Mouse (Mus musculus) bone marrow, adult 2 months (tissue): ENCODE results near the gene Rnf5. TPM values are rescaled to one million over a fixed set of nuclear protein-coding genes. Genes with fewer than 3 reads are reported as not detected.
A peak's percentile ranks its signal among the peaks of the same experiment; 100 is the strongest.

Experiments used
- H3K27ac ChIP-seq: fragments of 200-500 bp; 2 replicates; pipeline ENCODE4 v1.5.1; 2012; ENCODE audit warnings: low read depth, mild to moderate bottlenecking, control low read depth, inconsistent platforms, low read length; ENCODE audit not compliant: control insufficient read depth, poor library complexity, insufficient read depth
- H3K4me1 ChIP-seq: fragments of 200-500 bp; 2 replicates; pipeline ENCODE4 v1.6.1; 2011; ENCODE audit warnings: low read length; ENCODE audit not compliant: control insufficient read depth, insufficient read depth
- H3K4me3 ChIP-seq: fragments of 200-500 bp; replicated peaks from 2 replicates; pipeline ENCODE3; 2011; ENCODE audit warnings: mild to moderate bottlenecking, low read depth, low read length, control low read depth; ENCODE audit not compliant: control insufficient read depth
- CTCF ChIP-seq: fragments of 200-500 bp; IDR thresholded peaks from 2 replicates; pipeline ENCODE4 v1.5.1; 2011; ENCODE audit warnings: low read length, control low read depth; ENCODE audit not compliant: control insufficient read depth, insufficient read depth
- POLR2A ChIP-seq: fragments of 200-500 bp; IDR thresholded peaks from 2 replicates; pipeline ENCODE4 v1.6.1; 2011; ENCODE audit warnings: low read depth, mild to moderate bottlenecking, control low read depth, low read length, borderline replicate concordance; ENCODE audit not compliant: control insufficient read depth
- WGBS: fragments of 180-500 bp; shearing (Covaris S2); methylation state at CpG from one replicate; pipeline ENCODE4 v1.1.7; 2018; 5-methylcytosine and 5-hydroxymethylcytosine counted together
- polyA plus RNA-seq: library from polyadenylated mRNA; stranded (reverse); fragments of >200 nt; gene quantifications from 2 replicates; pipeline ENCODE4 v1.2.4, GENCODE M21; 2011; ENCODE audit warnings: low replicate concordance; ENCODE audit not compliant: missing spikeins, insufficient read depth, insufficient read length

Gene Rnf5
- polyA plus RNA-seq, 1 experiment, result 42.3 TPM

DNA sequence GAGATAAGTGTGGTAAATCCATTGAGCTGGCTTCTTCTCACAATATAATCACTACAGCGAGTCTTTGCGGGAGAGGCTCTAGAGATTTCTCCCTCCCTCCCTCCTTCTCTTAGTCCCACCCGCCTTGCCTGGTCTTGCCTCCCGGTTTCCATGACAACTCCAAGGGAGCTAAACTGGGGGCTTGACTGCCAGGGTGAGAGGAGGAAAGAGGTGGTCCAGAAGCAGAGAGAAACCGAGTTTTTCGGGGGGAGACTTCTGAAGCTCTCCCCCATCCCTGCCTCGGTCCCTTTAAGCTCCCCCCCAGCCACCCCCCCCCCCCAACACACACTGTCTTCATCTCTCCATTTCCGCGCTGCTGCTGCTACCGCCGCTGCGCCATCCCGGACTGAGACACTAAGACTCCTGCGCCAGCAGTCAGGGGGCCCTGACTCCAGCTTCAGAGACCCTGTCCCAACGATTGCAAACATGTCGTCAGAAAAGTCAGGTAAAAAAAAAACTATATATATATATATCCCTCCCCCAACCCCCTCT is 25.8 kb upstream of the Rnf5 start, which contains the start of gene Prrt1:
Prrt1 (plus strand) TSS at position 313 of the 531 bp plus-strand sequence.
- WGBS, result 43% methylated on average over 16 of the region's 16 CpGs
- H3K4me1 ChIP-seq, result peaks cover 1% of the 10 kb centered on the region; the same call in 1 of the 2 replicates
- no peak within 1 kb of the TSS for H3K27ac ChIP-seq
- TF ChIP-seq POLR2A (no peak), CTCF (no peak)
- no peak within 1 kb of the TSS for H3K4me3 ChIP-seq

DNA sequence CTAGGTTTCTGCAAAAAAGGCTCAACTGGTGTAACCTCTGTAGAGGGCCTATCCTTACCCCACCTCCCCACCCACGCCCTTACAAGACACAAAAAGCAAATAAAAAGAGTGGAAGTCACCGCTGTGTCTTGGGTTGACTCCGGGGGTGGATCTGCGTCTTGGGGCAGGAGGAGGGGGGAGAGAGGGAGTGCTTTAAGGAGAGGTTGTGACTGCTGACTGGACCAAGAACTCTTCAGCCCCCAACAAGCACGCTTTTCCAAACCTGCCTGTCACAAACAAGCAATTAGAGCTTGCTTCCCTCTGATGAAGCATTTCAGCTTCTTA is 25.1 kb upstream of the Rnf5 start:
- no peak overlapping the region for H3K27ac ChIP-seq
- H3K4me1 ChIP-seq, result peaks cover 1% of the 10 kb centered on the region; the same call in 1 of the 2 replicates
- H3K4me3 ChIP-seq, result no peak overlapping the region
- TF ChIP-seq CTCF, result no peak
- TF ChIP-seq POLR2A, result no peak
- 67% methylated on average over 5 of the region's 5 CpGs for WGBS

DNA sequence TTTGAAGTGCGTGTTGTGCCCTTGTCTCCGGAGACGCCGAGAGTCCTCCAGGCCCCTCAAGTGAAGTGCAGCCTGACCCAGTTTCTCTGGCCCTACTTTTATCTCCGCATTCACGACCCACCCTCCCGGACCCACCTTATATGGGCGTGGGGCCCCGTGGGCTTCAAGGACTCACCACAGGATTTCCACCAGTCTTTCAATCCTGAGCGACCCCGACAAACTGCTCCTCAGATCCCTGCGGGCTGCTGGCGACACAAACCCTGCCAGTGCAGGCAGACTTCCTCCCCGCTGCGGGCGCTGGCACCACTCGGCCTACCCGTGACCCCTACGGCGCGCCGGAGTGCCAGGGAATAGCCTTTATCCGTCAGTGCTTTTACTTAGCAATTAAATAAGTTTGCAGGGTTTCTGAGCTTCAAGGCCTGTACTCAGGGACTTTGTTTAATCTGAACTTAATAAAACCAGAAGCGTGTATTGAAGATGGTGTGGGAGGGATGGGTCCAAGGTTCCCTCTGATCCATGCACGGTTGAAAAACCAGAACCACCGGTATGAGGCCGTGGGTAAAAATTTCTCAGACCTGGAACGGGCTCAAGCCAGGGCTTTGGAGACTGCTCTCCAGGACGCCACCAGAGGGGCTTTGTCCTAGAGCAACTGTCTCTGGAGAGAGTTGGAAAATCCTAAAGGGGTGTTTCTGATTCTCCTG is 24.6 kb upstream of the Rnf5 start, which contains the start of gene Ppt2:
Ppt2 (minus strand) TSS at position 568 of the 701 bp plus-strand sequence.
- TF ChIP-seq CTCF (no peak), POLR2A (no peak)
- 4% methylated on average over 29 of the region's 29 CpGs for WGBS
- no peaks in the 10 kb centered on the region; the same call in 1 of the 2 replicates for H3K4me1 ChIP-seq
- H3K4me3 ChIP-seq, result peak within 1 kb of the TSS; percentile 63
- peak within 1 kb of the TSS; percentile 66 for H3K27ac ChIP-seq

DNA sequence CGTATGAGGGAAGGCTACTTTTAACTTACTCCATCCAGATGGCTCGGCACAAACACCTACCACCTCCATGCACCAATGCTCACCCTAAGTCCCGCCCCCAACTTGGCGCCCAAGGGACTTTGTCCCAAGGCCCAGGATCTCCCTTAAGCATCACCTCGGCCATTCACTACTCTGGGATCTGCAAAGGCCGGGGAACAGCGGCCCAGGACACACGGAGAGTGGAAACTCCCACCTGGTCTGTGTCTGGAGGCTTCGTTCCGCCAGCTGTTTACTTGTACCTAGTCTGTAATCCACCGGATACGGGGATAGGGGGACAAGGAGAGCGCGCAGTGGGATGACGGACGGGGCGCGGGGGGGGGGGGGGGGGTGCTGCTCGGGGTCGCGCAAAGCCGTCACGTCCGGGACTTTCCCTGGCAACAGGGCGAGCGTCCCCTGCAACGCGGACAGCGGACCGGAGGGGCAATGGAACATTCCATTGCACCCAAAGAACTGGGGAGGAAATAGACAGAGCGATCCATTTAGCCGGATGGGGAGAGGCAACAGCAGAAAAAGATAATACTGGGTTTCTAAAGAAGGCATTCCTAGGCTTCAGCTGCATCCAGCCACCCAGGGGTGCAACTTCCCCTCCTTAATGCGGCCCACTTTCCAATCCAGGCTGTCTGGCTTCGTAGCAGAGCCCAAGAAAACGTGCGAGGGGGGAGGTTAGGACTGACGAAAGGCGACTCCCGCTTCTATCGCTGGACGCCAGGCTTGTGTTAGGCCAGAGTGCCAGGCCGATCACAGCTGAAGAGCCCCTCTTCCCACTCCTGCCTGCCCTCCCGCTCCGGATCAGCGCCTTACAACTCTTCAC is 23.8 kb upstream of the Rnf5 start:
- under 1% methylated on average over 45 of the region's 45 CpGs for WGBS
- Histone ChIP-seq H3K4me3 (peak overlapping the region; percentile 63), H3K4me1 (no peaks in the 10 kb centered on the region; the same call in 1 of the 2 replicates), H3K27ac (peak overlapping the region; percentile 66)
- TF ChIP-seq CTCF, result no peak
- peak; percentile 18; the same call in 1 of the 2 replicates for TF ChIP-seq POLR2A

DNA sequence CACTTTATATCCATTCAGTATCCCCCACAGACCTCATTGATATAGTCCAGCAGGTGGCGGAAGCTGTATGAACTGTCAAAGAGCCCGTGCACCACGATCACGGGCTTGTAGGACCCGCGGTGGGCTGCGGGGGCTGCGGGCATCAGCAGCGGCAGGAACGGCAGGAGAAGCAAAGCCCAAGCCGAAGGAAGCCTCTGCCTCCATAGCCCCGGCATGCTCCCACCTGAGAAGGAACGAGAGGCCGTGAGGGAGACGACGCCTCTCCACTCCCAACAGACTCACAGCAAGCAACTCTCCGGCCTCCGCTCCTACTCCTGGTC is 23.2 kb upstream of the Rnf5 start:
- under 1% methylated on average over 18 of the region's 18 CpGs for WGBS
- peak overlapping the region; percentile 55 for H3K27ac ChIP-seq
- peak overlapping the region; percentile 63 for H3K4me3 ChIP-seq
- peak; percentile 40; the same call in 1 of the 2 replicates for TF ChIP-seq CTCF
- no peak for TF ChIP-seq POLR2A
- no peaks in the 10 kb centered on the region; the same call in 1 of the 2 replicates for H3K4me1 ChIP-seq

DNA sequence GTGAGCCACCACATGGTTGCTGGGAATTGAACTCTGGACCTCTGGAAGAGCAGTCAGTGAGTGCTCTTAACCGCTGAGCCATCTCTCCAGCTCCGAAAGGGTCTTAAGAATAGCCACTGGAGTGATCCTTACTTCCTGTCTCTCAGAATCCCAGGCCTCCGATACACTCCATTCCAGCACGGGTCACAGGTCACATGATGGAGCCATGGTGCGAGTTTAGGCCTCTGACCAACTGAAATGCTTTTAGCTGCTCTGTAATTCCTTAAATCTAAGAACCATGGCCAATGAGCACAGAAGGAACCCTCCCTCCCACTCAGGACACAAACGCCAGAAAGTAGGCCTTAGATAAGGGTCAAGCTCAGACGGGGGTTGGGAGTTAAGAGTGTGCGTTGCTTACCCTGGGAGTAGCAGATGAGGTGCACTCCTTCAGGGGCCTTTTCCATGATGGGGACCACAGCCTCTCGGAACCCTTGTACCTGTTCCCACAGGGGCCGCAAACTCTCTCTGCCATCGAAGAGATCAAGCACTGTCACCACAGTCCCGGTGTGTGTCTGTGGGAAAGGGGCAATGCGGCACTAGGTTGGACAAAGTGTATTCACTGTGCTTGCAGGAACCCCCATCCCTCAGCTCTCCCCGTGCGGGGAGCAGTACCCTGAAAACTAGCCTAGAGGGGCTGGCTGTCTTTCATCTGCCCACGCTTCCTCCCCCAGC is 22.7 kb upstream of the Rnf5 start:
- TF ChIP-seq POLR2A (no peak), CTCF (no peak)
- Histone ChIP-seq H3K4me3 (peak overlapping the region; percentile 63), H3K4me1 (no peaks in the 10 kb centered on the region; the same call in 1 of the 2 replicates), H3K27ac (peak overlapping the region; percentile 55; the same call in 1 of the 2 replicates)
- 63% methylated on average over 16 of the region's 16 CpGs for WGBS

DNA sequence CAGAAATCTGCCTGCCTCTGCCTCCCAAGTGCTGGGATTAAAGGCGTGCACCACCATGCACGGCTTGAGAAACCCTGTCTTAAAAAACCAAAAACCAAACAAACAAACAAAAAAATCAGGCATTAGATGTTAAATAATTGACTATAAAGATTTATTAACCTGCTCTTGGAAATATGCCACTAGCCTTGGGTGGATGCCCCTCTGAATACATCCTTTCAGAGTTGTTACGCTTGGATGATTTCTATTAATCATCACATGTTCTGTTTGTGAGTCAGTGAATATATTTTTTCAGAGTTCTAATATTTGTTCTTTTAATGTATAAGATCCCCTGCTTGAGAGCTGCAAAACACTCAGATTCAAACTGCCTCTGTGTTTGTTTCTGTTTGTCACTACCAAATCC is 21.5 kb upstream of the Rnf5 start:
- WGBS, result 90% methylated on average over 3 of the region's 3 CpGs
- no peak overlapping the region for H3K4me3 ChIP-seq
- H3K27ac ChIP-seq, result no peak overlapping the region
- H3K4me1 ChIP-seq, result no peaks in the 10 kb centered on the region
- TF ChIP-seq POLR2A (no peak), CTCF (no peak)
